Mouse (Mus musculus): ENCODE results near the gene Stat1. TPM values are rescaled to one million over a fixed set of nuclear protein-coding genes. Genes with fewer than 3 reads are reported as not detected.

Stat1 gene
- total RNA-seq, 1 experiment, result 14.8 TPM

DNA sequence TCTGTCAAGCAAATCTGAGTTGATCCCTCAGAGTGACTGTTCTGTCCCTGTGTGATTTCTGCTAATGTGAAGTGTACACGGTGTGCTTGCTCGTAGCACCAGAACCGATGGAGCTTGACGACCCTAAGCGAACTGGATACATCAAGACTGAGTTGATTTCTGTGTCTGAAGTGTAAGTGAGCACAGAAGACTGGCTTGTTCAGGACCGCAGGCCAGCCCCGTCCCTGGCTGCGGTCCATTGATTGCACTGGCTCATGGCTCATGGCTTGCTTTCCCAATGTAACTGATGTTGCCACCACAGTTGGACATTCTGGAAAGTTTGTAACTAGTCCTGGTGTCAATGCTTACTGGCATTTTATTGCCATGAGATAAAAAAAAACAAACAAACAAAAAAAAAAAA lies 35.6 kb downstream of the Stat1 start:
- in situ Hi-C loops (cut with MboI; ENCODE audit: low sequenced_read_pairs in 2 of 2, unreplicated experiment in 2 of 2), result no loop called here
- Histone ChIP-seq H3K27ac (ENCODE audit: insufficient read depth, low read depth, low read length, poor library complexity, severe bottlenecking) (no peak overlapping the region), H3K9ac (ENCODE audit: insufficient read depth, low read depth, low read length, poor library complexity, severe bottlenecking) (no peak overlapping the region), H3K9me3 (ENCODE audit: control insufficient read depth, insufficient read depth, low read depth, low read length) (no peaks in the 10 kb centered on the region), H3K36me3 (ENCODE audit: control insufficient read depth, insufficient read depth, low read length, poor library complexity, severe bottlenecking) (no peaks in the 10 kb centered on the region; the same call in 1 of the 2 replicates), H3K4me3 (ENCODE audit: insufficient read depth in 1 of 2, low read depth in 1 of 2, low read length in 2 of 2, poor library complexity in 1 of 2, severe bottlenecking in 1 of 2) (no peak overlapping the region), H3K4me1 (ENCODE audit: control insufficient read depth in 2 of 2, insufficient read depth in 2 of 2, low read length in 2 of 2, poor library complexity in 1 of 2) (peaks cover 4 to 6% of the 10 kb centered on the region in 2 experiments; a peak in 2 of 4 replicates)
- TF ChIP-seq HCFC1 (IDR thresholded peaks at IDR 0.05; ENCODE audit: borderline replicate concordance, insufficient read depth, low read length) (no peak), ZNF384 (IDR thresholded peaks at IDR 0.05; ENCODE audit: low read depth, low read length) (no peak), MAFK (IDR thresholded peaks at IDR 0.05; ENCODE audit: insufficient read depth, low read depth, low read length) (no peak), ZC3H11A (IDR thresholded peaks at IDR 0.05; ENCODE audit: borderline replicate concordance, low read depth, low read length) (no peak), CHD2 (IDR thresholded peaks at IDR 0.05; ENCODE audit: low read depth, low read length) (no peak)
- no peak for DNase-seq (ENCODE audit: low read depth, low spot score)

DNA sequence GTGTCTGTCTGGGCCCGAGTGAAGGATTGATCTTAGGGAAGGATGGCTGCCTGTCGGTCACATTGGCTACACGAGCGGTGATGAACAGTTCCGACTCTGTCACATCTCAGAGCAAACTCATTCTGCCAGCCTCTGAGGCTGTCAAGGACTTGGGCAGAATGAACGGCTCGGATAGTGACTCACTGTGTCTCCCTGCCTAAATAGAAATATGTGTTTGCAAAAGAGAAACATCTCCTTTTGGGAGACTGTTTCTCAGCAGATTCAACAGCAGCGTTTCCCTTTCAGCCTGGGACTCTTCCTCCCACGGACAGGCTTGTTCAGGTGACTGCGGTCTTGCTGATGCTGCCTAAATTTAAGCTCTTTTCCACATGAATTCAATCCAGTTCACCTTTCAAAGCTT lies 37.1 kb downstream of the Stat1 start:
- Histone ChIP-seq H3K9ac (ENCODE audit: insufficient read depth, low read depth, low read length, poor library complexity, severe bottlenecking) (no peak overlapping the region), H3K4me3 (ENCODE audit: insufficient read depth in 1 of 2, low read depth in 1 of 2, low read length in 2 of 2, poor library complexity in 1 of 2, severe bottlenecking in 1 of 2) (no peak overlapping the region)
- TF ChIP-seq CHD2 (IDR thresholded peaks at IDR 0.05; ENCODE audit: low read depth, low read length), result no peak
- TF ChIP-seq ZNF384 (IDR thresholded peaks at IDR 0.05; ENCODE audit: low read depth, low read length), result no peak
- TF ChIP-seq ZC3H11A (IDR thresholded peaks at IDR 0.05; ENCODE audit: borderline replicate concordance, low read depth, low read length), result no peak
- TF ChIP-seq MAFK (IDR thresholded peaks at IDR 0.05; ENCODE audit: insufficient read depth, low read depth, low read length), result no peak
- TF ChIP-seq HCFC1 (IDR thresholded peaks at IDR 0.05; ENCODE audit: borderline replicate concordance, insufficient read depth, low read length), result no peak

DNA sequence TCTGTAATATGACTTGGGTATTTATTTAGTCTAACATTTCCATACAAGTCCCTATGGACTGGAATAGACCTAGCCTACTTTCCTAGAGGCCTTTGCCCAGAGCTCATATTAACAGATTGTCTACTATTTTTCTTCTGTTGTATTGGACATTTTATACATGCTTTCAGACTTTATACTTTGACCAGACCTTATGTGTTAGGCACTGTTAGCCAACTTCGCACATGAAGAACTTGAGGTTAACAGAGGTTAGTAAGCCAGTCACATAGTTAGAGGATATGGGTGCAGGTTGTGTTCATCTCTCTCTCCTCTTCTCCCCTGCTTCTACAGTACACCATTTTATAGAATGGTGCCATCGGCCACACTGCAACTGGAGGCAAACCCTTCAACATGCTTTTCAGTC lies 38.8 kb downstream of the Stat1 start:
- DNase-seq (ENCODE audit: low read depth, low spot score), result no peak
- no peak overlapping the region for H3K4me3 ChIP-seq (ENCODE audit: insufficient read depth in 1 of 2, low read depth in 1 of 2, low read length in 2 of 2, poor library complexity in 1 of 2, severe bottlenecking in 1 of 2)
- H3K27ac ChIP-seq (ENCODE audit: insufficient read depth, low read depth, low read length, poor library complexity, severe bottlenecking), result no peak overlapping the region
- H3K9ac ChIP-seq (ENCODE audit: insufficient read depth, low read depth, low read length, poor library complexity, severe bottlenecking), result no peak overlapping the region
- TF ChIP-seq CHD2 (IDR thresholded peaks at IDR 0.05; ENCODE audit: low read depth, low read length) (no peak), ZC3H11A (IDR thresholded peaks at IDR 0.05; ENCODE audit: borderline replicate concordance, low read depth, low read length) (no peak), HCFC1 (IDR thresholded peaks at IDR 0.05; ENCODE audit: borderline replicate concordance, insufficient read depth, low read length) (no peak), MAFK (IDR thresholded peaks at IDR 0.05; ENCODE audit: insufficient read depth, low read depth, low read length) (no peak), ZNF384 (IDR thresholded peaks at IDR 0.05; ENCODE audit: low read depth, low read length) (no peak)
- H3K4me1 ChIP-seq (ENCODE audit: control insufficient read depth in 2 of 2, insufficient read depth in 2 of 2, low read length in 2 of 2, poor library complexity in 1 of 2), result no peaks in the 10 kb centered on the region
- in situ Hi-C loops (cut with MboI; ENCODE audit: low sequenced_read_pairs in 2 of 2, unreplicated experiment in 2 of 2), result no loop called here
- H3K36me3 ChIP-seq (ENCODE audit: control insufficient read depth, insufficient read depth, low read length, poor library complexity, severe bottlenecking), result no peaks in the 10 kb centered on the region; the same call in 1 of the 2 replicates
- no peaks in the 10 kb centered on the region for H3K9me3 ChIP-seq (ENCODE audit: control insufficient read depth, insufficient read depth, low read depth, low read length)

More for the DNA sequence above, 37.1 kb downstream of the Stat1 start:
- no peak for DNase-seq (ENCODE audit: low read depth, low spot score)
- no peak overlapping the region for H3K27ac ChIP-seq (ENCODE audit: insufficient read depth, low read depth, low read length, poor library complexity, severe bottlenecking)
- H3K36me3 ChIP-seq (ENCODE audit: control insufficient read depth, insufficient read depth, low read length, poor library complexity, severe bottlenecking), result no peaks in the 10 kb centered on the region; the same call in 1 of the 2 replicates
- in situ Hi-C loops (cut with MboI; ENCODE audit: low sequenced_read_pairs in 2 of 2, unreplicated experiment in 2 of 2), result no loop called here
- H3K4me1 ChIP-seq (ENCODE audit: control insufficient read depth in 2 of 2, insufficient read depth in 2 of 2, low read length in 2 of 2, poor library complexity in 1 of 2), result no peaks in the 10 kb centered on the region
- H3K9me3 ChIP-seq (ENCODE audit: control insufficient read depth, insufficient read depth, low read depth, low read length), result no peaks in the 10 kb centered on the region

DNA sequence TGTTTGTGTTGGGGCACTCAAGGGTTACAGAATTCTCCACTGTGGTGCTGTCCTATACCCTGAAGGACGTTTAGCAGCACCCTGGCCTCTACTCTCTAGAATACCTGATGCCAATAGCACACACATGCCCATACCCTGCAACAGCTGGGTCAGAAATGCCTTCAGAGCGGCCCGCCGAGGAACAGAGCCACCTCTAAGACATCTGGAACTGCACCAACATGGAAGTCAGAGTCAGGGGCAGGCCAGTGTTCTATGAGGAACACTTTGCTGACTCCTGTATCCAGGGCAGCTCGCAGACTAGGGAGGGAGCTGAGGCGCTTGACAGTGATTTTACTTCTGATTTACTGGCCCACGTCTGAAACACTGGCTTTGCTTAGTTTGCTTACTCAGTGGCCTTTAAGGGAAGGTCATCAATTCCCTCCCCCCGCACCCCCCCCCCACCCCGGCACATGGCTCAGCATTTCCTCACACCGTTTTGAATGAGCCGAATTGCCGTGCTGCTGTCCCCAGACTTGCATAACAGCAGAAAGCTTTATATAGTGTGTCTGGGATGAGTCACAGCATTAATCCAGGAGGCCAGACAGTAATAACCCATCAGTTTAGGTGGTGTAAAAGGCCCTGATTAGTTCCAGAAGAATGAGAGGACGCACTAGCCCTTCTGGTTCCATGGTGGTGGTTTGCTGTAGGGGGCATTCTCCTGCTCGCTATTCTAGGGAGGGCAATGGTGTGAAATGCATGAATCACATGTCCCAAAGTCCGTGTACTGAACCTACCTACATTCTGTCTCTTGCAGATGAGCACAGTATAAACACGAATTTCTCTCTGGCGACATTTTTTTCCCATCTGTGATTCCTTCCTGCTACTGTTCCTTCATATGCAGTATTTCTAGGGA lies 39.5 kb downstream of the Stat1 start:
- Histone ChIP-seq H3K4me1 (ENCODE audit: control insufficient read depth in 2 of 2, insufficient read depth in 2 of 2, low read length in 2 of 2, poor library complexity in 1 of 2) (no peaks in the 10 kb centered on the region), H3K9ac (ENCODE audit: insufficient read depth, low read depth, low read length, poor library complexity, severe bottlenecking) (no peak overlapping the region), H3K9me3 (ENCODE audit: control insufficient read depth, insufficient read depth, low read depth, low read length) (no peaks in the 10 kb centered on the region), H3K27ac (ENCODE audit: insufficient read depth, low read depth, low read length, poor library complexity, severe bottlenecking) (no peak overlapping the region), H3K4me3 (ENCODE audit: insufficient read depth in 1 of 2, low read depth in 1 of 2, low read length in 2 of 2, poor library complexity in 1 of 2, severe bottlenecking in 1 of 2) (peak overlapping the region; percentile 8 to 32; a peak in 2 of 4 replicates), H3K36me3 (ENCODE audit: control insufficient read depth, insufficient read depth, low read length, poor library complexity, severe bottlenecking) (no peaks in the 10 kb centered on the region; the same call in 1 of the 2 replicates)
- TF ChIP-seq ZC3H11A (IDR thresholded peaks at IDR 0.05; ENCODE audit: borderline replicate concordance, low read depth, low read length), result no peak
- TF ChIP-seq MAFK (IDR thresholded peaks at IDR 0.05; ENCODE audit: insufficient read depth, low read depth, low read length), result no peak
- TF ChIP-seq ZNF384 (IDR thresholded peaks at IDR 0.05; ENCODE audit: low read depth, low read length), result no peak
- no peak for TF ChIP-seq CHD2 (IDR thresholded peaks at IDR 0.05; ENCODE audit: low read depth, low read length)
- TF ChIP-seq HCFC1 (IDR thresholded peaks at IDR 0.05; ENCODE audit: borderline replicate concordance, insufficient read depth, low read length), result no peak
- in situ Hi-C loops (cut with MboI; ENCODE audit: low sequenced_read_pairs in 2 of 2, unreplicated experiment in 2 of 2), result no loop called here
- no peak for DNase-seq (ENCODE audit: low read depth, low spot score)

Measured in ES-E14 (cell line).